Mouse (Mus musculus) A20 (cell line): ENCODE measurements at regions not wholly inside any gene's neighbourhood (a gene's known extent, or its start where the extent isn't known, plus 50 kb on each side); places are given as distances from the start of the nearest gene placed in this dataset.
A peak's percentile ranks its signal among the peaks of the same experiment; 100 is the strongest.
"Not testable (repeated sequence)": the region's sequence is repeated elsewhere in the genome, so short reads cannot be mapped to it uniquely, and the experiment has no call there.

Experiments
- DNase-seq: peaks from one replicate; pipeline ENCODE4 v3.0.0-alpha.2; 2011; ENCODE audit warnings: low read depth, low spot score

- DNase-seq, result no peak
Measured at GRCm38 (mm10) chr12:29049801-29050200, 298.2 kb downstream of the Eipr1 start.

GRCm38 (mm10) chr12:29050516-29051251 is 299.1 kb downstream of the Eipr1 start:
- DNase-seq, result no peak

- peak; percentile 38 for DNase-seq
Measured at GRCm38 (mm10) chr12:29054367-29054766, 302.8 kb downstream of the Eipr1 start.

- no peak for DNase-seq
Measured at GRCm38 (mm10) chr12:29062025-29062637, 310.5 kb downstream of the Eipr1 start.

- no peak for DNase-seq
Measured at GRCm38 (mm10) chr12:29062801-29063200, 311.2 kb downstream of the Eipr1 start.

GRCm38 (mm10) chr12:29068180-29068579 is 316.6 kb downstream of the Eipr1 start:
- DNase-seq, result peak; percentile 64

- DNase-seq, result no peak
Measured at GRCm38 (mm10) chr12:29075096-29075852, 323.7 kb downstream of the Eipr1 start.

GRCm38 (mm10) chr12:29076606-29077005 is 325.0 kb downstream of the Eipr1 start:
- no peak for DNase-seq

GRCm38 (mm10) chr12:29079011-29079410 is 327.4 kb downstream of the Eipr1 start:
- no peak for DNase-seq

GRCm38 (mm10) chr12:29083426-29084221 is 332.0 kb downstream of the Eipr1 start:
- DNase-seq, result no peak

GRCm38 (mm10) chr12:29087245-29087644 is 335.6 kb downstream of the Eipr1 start:
- not testable (repeated sequence) for DNase-seq

- no peak for DNase-seq
Measured at GRCm38 (mm10) chr12:29089634-29090033, 338.0 kb downstream of the Eipr1 start.

GRCm38 (mm10) chr12:29090451-29090850 is 338.8 kb downstream of the Eipr1 start:
- no peak for DNase-seq

GRCm38 (mm10) chr12:29095406-29096032 is 343.9 kb downstream of the Eipr1 start:
- DNase-seq, result no peak

GRCm38 (mm10) chr12:29096033-29096913 is 344.7 kb downstream of the Eipr1 start:
- no peak for DNase-seq

GRCm38 (mm10) chr12:29100042-29100570 is 348.5 kb downstream of the Eipr1 start:
- no peak for DNase-seq

- DNase-seq, result no peak
Measured at GRCm38 (mm10) chr12:29106893-29107719, 355.5 kb downstream of the Eipr1 start.

GRCm38 (mm10) chr12:29107720-29108051 is 356.1 kb downstream of the Eipr1 start:
- DNase-seq, result no peak

GRCm38 (mm10) chr12:29118336-29118735 is 366.7 kb downstream of the Eipr1 start:
- DNase-seq, result no peak
